Mouse (Mus musculus) urinary bladder, postnatal 10 days (tissue): ENCODE data around the gene Astn2.

Experiments
- DNase-seq: peaks from one replicate; pipeline ENCODE4 v3.0.0; 2022; ENCODE audit warnings: low spot score

Gene Astn2

DNA sequence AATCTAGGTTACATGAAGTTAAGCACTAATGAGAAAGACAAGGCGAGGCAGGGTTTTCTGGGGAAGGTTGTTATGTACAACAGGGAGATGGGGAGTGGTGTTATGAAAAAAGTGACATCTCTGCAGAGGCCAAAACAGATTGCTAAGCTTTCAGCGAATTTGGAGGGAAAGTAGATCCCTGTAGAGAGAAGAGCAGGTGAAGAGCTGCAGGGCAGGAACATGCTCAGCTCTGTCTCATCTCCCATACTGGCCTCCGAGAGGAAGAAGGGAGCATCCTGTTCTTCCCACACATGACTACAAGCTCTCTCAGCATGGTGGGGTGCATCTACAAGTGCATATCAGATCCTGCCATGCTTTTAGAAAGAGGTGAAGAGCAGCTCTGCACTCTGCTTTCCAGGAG, 245.7 kb downstream of the Astn2 start:
- DNase-seq, result no peak

GRCm38 (mm10) chr4:66157439-66158113, 246.8 kb downstream of the Astn2 start:
- no peak for DNase-seq

DNA sequence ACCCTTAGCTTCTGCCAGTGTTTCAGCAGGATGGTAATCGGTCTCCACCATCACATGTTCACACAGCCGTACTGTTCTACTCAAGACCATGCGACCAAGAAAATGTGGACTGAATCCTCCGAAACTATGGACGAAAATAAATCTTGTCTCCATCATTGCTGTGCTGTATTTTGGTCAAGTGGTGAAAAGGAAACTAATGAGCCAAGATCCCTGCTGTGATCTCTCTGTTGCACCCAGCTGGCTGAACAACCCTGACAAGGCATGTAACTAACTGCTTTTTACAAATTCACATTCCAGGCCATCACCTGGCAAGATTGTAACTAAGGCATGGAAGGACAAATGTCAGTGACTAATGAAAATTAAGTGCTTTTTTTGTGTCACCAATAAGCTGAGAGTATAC, 257.9 kb downstream of the Astn2 start:
- no peak for DNase-seq

DNA sequence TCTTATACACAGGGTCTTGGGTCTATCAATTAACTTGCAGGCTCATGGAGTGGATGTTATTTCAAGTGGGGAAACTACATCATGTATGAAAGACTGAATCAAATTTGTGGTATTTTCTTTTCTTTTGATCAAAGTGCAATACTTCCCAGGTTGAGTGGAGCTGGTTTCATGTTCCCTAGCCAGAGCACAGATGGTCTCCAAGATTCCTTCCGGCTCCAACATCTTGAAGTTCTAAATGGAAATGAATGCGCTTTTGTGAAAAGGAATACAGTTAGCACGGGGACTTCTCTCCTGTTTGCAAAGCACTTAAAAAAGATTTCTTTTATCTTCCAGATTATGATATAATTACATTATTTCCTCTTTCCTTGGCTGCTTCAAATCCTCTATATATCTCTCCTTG, 278.2 kb downstream of the Astn2 start:
- DNase-seq, result no peak

DNA sequence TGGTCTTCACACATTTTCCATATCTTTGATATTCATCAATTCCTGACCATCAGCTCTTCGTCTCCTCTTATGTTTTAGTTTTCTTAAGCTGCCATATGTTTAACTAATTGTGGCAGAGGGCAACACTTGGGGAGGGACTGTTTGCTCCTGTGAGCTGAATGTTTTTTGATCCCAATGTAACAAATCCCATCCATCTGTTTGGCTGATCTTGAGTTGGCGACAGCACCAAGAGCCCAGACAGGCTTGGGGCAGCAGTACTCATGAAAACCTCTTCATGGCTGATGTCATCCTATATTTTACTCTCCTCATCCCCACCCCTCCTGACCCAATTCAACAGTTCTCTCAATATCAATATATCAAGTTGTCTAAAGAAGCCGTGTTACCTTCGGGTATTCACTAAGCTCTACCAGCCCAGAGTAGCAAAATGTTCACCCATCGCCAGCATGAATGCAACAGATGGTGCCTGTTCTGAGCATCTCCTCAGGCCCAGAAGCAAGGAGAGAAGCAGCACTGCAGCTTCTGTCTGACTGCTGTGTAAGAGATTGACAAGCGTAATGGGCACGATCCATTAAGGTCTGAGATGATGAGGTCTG, 281.5 kb downstream of the Astn2 start:
- DNase-seq, result no peak

GRCm38 (mm10) chr4:66114243-66114642, 290.2 kb downstream of the Astn2 start:
- no peak for DNase-seq

DNA sequence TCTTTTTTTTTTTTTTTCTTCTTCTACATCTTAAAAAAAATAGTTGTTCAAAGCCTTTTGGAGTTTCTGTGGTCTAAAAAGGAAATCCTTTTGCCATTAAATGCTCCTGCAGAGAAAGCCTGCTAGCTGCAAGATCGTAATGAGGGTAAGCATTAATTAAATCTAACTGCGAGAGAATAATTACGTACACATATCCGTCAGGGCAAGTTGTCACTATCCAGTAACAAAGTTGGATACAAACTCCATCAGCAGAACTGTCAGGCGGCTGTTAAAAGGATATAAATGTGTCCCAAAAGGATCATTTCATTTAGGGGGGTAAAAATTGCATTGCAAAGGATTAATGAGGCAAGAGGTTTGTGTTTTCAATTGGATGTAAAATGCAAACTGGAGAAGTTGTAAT, 302.4 kb downstream of the Astn2 start:
- no peak for DNase-seq

- DNase-seq, result no peak
These were observed 306.8 kb downstream of the Astn2 start for GRCm38 (mm10) chr4:66097629-66098028.

DNA sequence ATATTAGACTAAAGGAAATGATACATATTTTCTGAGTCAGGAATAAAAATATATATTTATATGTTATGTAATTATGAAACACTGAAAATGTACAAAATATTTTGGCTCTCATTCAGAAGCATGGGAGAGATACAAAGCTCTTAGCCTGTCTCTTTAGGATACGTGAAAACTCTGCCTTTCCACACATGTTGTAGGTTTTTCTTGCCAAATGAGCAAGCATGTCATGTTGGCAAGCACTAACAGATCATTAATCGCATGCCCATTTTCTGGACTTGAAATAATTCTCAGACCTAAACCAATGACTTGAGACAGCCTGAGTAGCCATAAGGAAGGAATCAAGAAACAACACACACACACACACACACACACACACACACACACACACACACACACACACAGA, 308.3 kb downstream of the Astn2 start:
- DNase-seq, result no peak

- no peak for DNase-seq
These were observed 347.2 kb downstream of the Astn2 start for GRCm38 (mm10) chr4:66057161-66057560.

GRCm38 (mm10) chr4:66055690-66056089, 348.7 kb downstream of the Astn2 start:
- no peak for DNase-seq

DNA sequence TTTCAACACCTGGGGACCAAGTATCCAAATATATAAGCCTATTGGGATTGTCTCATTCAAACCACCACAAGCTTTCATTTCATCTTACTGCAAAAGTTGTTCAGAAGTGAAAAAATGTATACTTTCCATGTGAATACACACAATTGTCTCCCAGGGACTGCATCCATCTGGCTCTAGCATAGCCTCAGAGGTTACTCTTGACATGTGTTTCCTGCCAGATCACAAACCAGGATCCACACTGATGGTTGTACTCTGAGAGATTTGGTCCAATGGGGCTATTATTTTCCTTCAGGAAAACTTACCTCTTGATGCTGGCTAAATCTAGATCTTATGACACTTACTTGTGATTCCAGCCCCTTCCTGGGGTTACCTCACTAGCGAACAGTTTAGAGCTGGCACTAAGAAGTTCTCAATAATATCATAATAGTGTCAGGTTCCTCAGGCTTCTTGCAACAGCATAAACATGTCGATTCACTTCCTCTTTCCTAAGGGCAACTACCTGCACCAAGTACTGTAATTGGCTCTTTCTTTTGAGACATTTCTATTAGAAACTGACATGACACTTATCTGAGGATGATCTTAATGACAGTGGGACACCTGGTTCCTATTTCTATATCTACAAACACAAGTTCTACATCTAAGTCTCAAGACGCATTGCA, 361.3 kb downstream of the Astn2 start:
- DNase-seq, result no peak

- DNase-seq, result no peak
These were observed 370.6 kb downstream of the Astn2 start for GRCm38 (mm10) chr4:66033826-66034225.

DNA sequence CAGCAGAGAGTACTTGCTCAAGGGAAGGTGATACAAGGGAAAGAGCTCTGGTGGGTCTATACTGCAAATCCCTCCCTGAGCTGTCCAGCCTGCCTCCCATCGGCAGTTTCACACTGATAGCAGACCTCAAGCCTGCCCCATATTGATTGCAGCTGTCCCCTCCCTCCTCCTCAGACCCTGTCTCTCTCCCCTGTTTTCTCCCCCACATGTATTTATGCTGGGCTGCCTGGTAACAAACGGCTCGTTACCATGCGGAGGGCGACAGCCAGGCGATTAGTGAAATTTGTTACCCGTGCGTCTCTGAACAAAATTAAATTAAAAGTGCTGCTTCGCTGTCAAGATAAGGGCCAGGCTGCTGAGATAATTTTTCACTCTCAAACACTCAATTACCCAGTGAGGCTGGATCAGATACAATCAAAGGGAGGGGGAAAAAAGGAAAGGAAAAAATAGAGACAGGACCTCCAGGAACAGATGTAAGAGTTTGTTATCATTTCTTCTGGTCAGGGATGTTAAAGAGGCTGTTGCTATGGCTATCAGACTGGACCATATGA, 373.0 kb downstream of the Astn2 start:
- DNase-seq, result no peak

GRCm38 (mm10) chr4:66029901-66030300, 374.5 kb downstream of the Astn2 start:
- no peak for DNase-seq

DNA sequence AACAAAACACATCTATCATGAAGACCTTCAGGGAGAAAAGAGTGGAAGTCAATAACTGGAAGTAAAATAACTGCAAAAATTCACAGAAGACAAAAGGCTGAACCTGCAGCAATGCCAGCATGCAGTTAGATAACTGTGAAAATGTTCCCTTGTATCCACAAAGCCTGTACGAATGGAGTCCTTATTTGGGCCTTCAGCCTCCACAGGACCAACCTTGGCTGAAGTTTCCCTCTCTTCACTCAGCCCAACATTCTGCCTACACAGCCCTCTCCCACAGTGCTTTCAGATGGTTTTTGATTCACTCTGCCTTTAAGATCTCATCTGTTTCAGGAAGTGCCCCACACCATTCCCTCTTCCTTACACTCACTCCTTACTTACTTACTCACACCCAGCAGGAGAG, 376.5 kb downstream of the Astn2 start:
- no peak for DNase-seq

GRCm38 (mm10) chr4:66025393-66026062, 378.9 kb downstream of the Astn2 start:
- no peak for DNase-seq

DNA sequence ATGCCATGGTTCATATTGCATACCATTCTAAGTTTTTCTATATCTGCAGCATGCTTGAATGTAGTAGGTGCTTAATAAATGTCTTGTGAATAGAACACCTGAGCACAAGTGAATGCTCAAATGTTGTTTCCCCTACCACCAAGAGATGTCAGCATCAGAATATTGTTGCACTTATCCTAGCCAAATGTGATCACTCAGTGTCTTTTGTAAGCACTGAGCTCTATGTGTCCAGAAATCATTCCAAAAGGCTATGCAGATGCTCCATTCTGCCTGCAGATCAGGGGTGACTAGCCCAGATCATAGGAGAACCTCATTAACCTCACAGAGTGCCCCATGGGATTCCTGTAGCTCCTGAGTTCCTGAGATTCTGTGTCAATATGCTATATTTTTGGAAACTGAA, 401.5 kb downstream of the Astn2 start:
- DNase-seq, result no peak

DNA sequence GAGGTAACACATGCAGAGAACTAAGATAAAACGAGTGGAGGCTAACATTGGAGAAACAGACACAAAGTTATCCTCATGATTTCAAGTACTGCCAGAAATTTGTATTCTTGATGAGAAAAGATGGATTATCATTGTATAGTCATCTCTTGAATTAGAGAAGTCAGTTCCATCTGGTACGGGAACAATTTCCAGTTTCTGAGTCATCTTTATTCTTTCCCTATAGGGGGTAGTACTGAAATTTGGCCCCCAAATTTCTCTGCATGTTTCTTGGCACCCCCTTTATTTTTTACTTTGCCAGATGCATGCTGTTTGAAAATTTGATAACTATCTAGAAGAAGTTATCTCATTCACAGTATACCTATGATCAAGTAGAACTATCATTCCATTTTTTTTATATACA, 420.8 kb downstream of the Astn2 start:
- DNase-seq, result no peak

DNA sequence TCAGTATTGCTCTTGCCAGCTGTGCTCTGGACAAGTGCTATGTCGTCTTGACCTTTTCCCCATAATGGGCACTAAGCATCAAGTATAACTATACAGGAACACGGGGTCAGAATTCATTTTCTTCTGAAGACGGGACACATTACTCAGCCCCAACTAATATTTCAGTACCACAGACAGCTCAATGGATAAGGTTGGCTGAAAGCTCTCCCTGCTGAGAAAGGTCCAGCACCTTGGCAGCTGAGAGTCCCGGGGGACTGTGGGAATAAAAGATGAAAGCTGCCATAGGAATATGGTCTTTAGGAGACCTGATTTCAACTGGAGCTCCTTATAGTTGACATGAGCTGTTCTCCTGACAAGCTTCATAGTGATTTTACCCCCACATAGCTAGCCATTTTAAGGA, 421.5 kb downstream of the Astn2 start:
- no peak for DNase-seq

DNA sequence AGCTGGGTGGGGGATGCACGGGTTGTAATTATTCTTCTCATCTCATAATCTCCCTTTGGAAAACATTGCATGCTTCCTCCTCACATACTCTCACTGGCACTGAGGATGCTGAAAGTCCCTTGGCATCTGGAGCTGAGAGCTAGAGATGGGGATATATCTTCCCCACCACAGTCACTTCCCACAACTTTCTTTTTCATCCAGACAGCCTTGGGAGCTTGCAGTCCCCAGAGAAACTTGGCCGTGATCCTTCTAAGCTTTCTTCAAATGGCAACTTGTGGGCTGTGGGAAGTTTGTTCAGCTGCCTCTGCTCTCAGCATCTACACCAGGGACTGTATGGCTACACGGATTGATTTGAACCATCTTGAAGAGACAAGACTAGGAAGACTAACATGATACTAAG, 428.2 kb downstream of the Astn2 start:
- no peak for DNase-seq

DNA sequence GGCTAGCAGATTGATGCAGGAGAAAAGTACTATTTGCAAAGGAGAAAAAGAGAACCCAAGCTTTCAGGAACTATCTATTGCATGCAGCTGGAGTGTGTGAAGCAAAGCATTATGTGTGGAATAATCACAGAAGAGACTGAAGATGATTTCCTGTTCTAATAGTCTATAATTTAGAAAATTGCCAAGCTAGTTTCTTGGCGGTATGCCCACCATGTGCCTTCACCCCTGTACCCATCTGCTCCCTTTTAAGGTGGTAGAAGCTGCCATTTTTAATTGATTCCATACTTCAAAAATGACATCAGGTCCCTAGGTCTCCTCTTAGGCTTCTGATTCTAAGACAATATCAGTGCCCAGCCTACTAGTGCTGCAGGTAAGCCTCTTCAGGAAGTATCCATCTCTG, 432.0 kb downstream of the Astn2 start:
- DNase-seq, result no peak

- no peak for DNase-seq
These were observed 435.1 kb downstream of the Astn2 start for GRCm38 (mm10) chr4:65969318-65969717.
